ENCODE assay signal across 8 mouse cellular contexts in genomic region chr3:45377391-45377998, GRCm38 (mm10). TPM values are rescaled to one million over a fixed set of nuclear protein-coding genes. Genes with fewer than 3 reads are reported as not detected.
DNase-seq lines count a peak whose midpoint lies in the region; ATAC-seq and TF ChIP-seq lines count a peak whose summit lies in the region.

No protein-coding gene starts in this region.

- no peak for TF ChIP-seq EP300 in liver, embryonic 14.5 days (IDR thresholded peaks at IDR 0.05; ENCODE audit: low read depth)

- ATAC-seq in heart, embryonic 12.5 days (ENCODE audit: insufficient number of reproducible peaks, low FRiP score) = no peak; the same call in 1 of the 2 replicates
- peak; percentile 36 for ATAC-seq in forebrain, embryonic 15.5 days (replicated peaks)
- no peak for ATAC-seq in liver, embryonic 14.5 days (ENCODE audit: insufficient read depth)
- ATAC-seq in erythroid progenitor cell, adult 5-6 weeks (replicated peaks; ENCODE audit: low FRiP score, poor library complexity, severe bottlenecking) = no peak

- WGBS in heart, embryonic 12.5 days = under 1% methylated on average over 26 of the region's 26 CpGs
- WGBS in forebrain, embryonic 15.5 days = under 1% methylated on average over 26 of the region's 26 CpGs
- WGBS in liver, embryonic 14.5 days (ENCODE audit: insufficient replicate concordance) = under 1% methylated on average over 26 of the region's 26 CpGs

- H3K4me1 ChIP-seq in heart, embryonic 12.5 days (replicated peaks) = peaks cover 26% of the 10 kb centered on the region
- H3K4me1 ChIP-seq in forebrain, embryonic 15.5 days = peaks cover 22% of the 10 kb centered on the region
- no peaks in the 10 kb centered on the region for H3K4me1 ChIP-seq in liver, embryonic 14.5 days (replicated peaks; ENCODE audit: control insufficient read depth in 2 of 2, insufficient read depth in 2 of 2, low read length in 1 of 2)

- H3K27me3 ChIP-seq in heart, embryonic 12.5 days (replicated peaks) = peaks cover 43% of the 10 kb centered on the region
- no peaks in the 10 kb centered on the region for H3K27me3 ChIP-seq in forebrain, embryonic 15.5 days
- peaks cover 63% of the 10 kb centered on the region for H3K27me3 ChIP-seq in liver, embryonic 14.5 days (ENCODE audit: control insufficient read depth, insufficient read depth, low read length)

- no peak overlapping the region for H3K27ac ChIP-seq in heart, embryonic 12.5 days (ENCODE audit: poor library complexity, severe bottlenecking)
- H3K27ac ChIP-seq in forebrain, embryonic 15.5 days (replicated peaks) = peak overlapping the region; percentile 85
- H3K27ac ChIP-seq in liver, embryonic 14.5 days = no peak overlapping the region

- peak overlapping the region; percentile 62; the same call in 1 of the 2 replicates for H3K9ac ChIP-seq in heart, embryonic 12.5 days
- peak overlapping the region; percentile 63 for H3K9ac ChIP-seq in forebrain, embryonic 15.5 days (replicated peaks)
- no peak overlapping the region for H3K9ac ChIP-seq in liver, embryonic 14.5 days (replicated peaks)

- no peaks in the 10 kb centered on the region for H3K36me3 ChIP-seq in heart, embryonic 12.5 days
- no peaks in the 10 kb centered on the region for H3K36me3 ChIP-seq in forebrain, embryonic 15.5 days
- H3K36me3 ChIP-seq in liver, embryonic 14.5 days (replicated peaks; ENCODE audit: control insufficient read depth, insufficient read depth, low read depth) = no peaks in the 10 kb centered on the region

- no peak for TF ChIP-seq POLR2A in brain, embryonic 14.5 days (IDR thresholded peaks at IDR 0.05; ENCODE audit: borderline replicate concordance, extremely low read depth, insufficient read depth, insufficient read length, poor library complexity, severe bottlenecking)

- peak overlapping the region; percentile 60 for H3K4me3 ChIP-seq in heart, embryonic 12.5 days
- peak overlapping the region; percentile 57 for H3K4me3 ChIP-seq in forebrain, embryonic 15.5 days
- H3K4me3 ChIP-seq in liver, embryonic 14.5 days (ENCODE audit: insufficient read depth in 1 of 2, low read depth in 2 of 2, low read length in 2 of 2) = peak overlapping the region; percentile 20 to 33; a peak in 3 of 4 replicates

- DNase-seq in heart, adult 8-10 months (ENCODE audit: low spot score) = no peak
- peak; percentile 89 for DNase-seq in brain, embryonic 14.5 days (ENCODE audit: low read depth)
- peak; percentile 29 for DNase-seq in kidney, adult 18-20 months
- no peak for DNase-seq in liver, embryonic 14.5 days (ENCODE audit: low read depth in 3 of 3, low spot score in 3 of 3)
- DNase-seq in right cerebral cortex, postnatal 4 days = peak; percentile 70

- H3K9me3 ChIP-seq in heart, embryonic 12.5 days (replicated peaks) = no peaks in the 10 kb centered on the region
- H3K9me3 ChIP-seq in forebrain, embryonic 15.5 days = no peaks in the 10 kb centered on the region
- no peaks in the 10 kb centered on the region for H3K9me3 ChIP-seq in liver, embryonic 14.5 days (ENCODE audit: control insufficient read depth, low read length)

- TF ChIP-seq CTCF in brain, embryonic 14.5 days (IDR thresholded peaks at IDR 0.05; ENCODE audit: borderline replicate concordance, extremely low read depth, insufficient read depth, insufficient read length) = no peak
- TF ChIP-seq CTCF in liver, embryonic 14.5 days (IDR thresholded peaks at IDR 0.05; ENCODE audit: low read depth) = no peak

- H3K4me2 ChIP-seq in heart, embryonic 12.5 days = peak overlapping the region; percentile 98
- H3K4me2 ChIP-seq in forebrain, embryonic 15.5 days (replicated peaks) = peak overlapping the region; percentile 80
- H3K4me2 ChIP-seq in liver, embryonic 14.5 days (ENCODE audit: low read depth) = peak overlapping the region; percentile 54

RNA-seq across cellular contexts. Expression of gene Pcdh10, which starts 0.7 kb away (rescaled TPM):
- polyA plus RNA-seq in heart, embryonic 12.5 days (2016; fragmentation: Nextera tagmentation; extraction: Ambion mirVana) = 0.24 and 0.31 TPM in 2 replicates
- under 1 TPM in 3 of 4 experiments, not detected in 1; 0.03 to 0.25 (median 0.16) TPM for total RNA-seq in heart, adult 8-10 months (2022)
- polyA plus RNA-seq in brain, embryonic 14.5 days (2012; rRNA removed) = 40.7 and 73.4 TPM in 2 replicates
- 12.5 and 13.8 TPM in 2 replicates for polyA plus RNA-seq in forebrain, embryonic 15.5 days (2015; fragmentation: Nextera tagmentation; extraction: Ambion mirVana)
- 0.03 and 0.06 TPM in 2 replicates for polyA plus RNA-seq in liver, embryonic 14.5 days (2012; rRNA removed)
- 0.04 TPM in 1 of 2 replicates, not detected in the other for polyA plus RNA-seq in liver, embryonic 14.5 days (2014; fragmentation: Nextera tagmentation; extraction: Ambion mirVana)
- not detected in 2 replicates for total RNA-seq in erythroid progenitor cell, adult 5-6 weeks (2015; ENCODE audit: low replicate concordance)
- not detected in 2 replicates for total RNA-seq in erythroid progenitor cell, adult 5-6 weeks (2017; ENCODE audit: low replicate concordance)

Comparison
In these comparisons a context has a peak if more than half of its experiments do, and no peak if none do; other contexts are left out.
1. DNase-seq: peak in brain, embryonic 14.5 days (single experiment), kidney, adult 18-20 months (single experiment) and right cerebral cortex, postnatal 4 days (single experiment); none in heart, adult 8-10 months (single experiment) and liver, embryonic 14.5 days (0 of 3).
2. RNA of gene Pcdh10, which starts 0.7 kb away (polyA plus RNA-seq): 40.7 to 73.4 TPM in brain, embryonic 14.5 days and 12.5 to 13.8 TPM in forebrain, embryonic 15.5 days; 0.24 to 0.31 TPM in heart, embryonic 12.5 days and 0.03 to 0.06 TPM in liver, embryonic 14.5 days; every median in the first group is over 10 times any median in the second.
3. Peak in every context shown above with its lines, with median percentiles within 50 percentile points of each other: H3K4me2 ChIP-seq and H3K4me3 ChIP-seq.